ENCODE assay signal across 23 mouse cellular contexts in the genomic region with DNA sequence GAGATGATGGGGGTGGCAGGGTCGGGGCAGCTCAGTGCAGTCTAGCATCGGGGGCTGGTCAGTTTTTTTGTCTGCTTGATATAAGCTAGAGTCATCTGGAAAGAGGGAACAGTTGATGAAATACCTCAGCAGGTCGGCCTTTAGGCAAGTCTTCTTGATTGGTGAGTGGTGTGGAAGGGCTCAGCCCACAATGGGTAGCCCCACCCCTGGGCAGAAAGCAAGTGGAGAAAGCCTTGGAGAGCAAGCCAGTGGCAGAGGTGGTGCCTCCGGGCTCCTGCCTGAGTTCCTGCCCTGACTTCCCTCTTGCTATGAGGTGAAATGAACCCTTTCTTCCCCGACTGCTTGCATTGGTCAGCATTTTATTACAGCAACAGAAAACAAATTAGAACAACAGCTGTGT. TPM values are rescaled to one million over a fixed set of nuclear protein-coding genes. Genes with fewer than 3 reads are reported as not detected.
A peak's percentile ranks its signal among the peaks of the same experiment; 100 is the strongest.
DNase-seq lines count a peak whose midpoint lies in the region; ATAC-seq lines count a peak whose summit lies in the region.
"Had no signal": no experiment of that assay in that cellular context is flagged by ENCODE, and none has a peak within 500 bp of the region (broad histone marks: within the 10 kb centered on the region; RNA-seq: fewer than 3 reads in every experiment).

No protein-coding gene starts in this region.

- H3K27ac ChIP-seq in kidney, embryonic 15.5 days = peak overlapping the region; percentile 91
- H3K27ac ChIP-seq in midbrain, embryonic 13.5 days = no peak overlapping the region; the same call in 1 of the 2 replicates
- H3K27ac ChIP-seq in midbrain, embryonic 11.5 days (ENCODE audit: low read depth, low read length) = no peak overlapping the region
- H3K27ac ChIP-seq in hindbrain, embryonic 13.5 days = peak overlapping the region; percentile 81
- no peak overlapping the region; the same call in 1 of the 2 replicates for H3K27ac ChIP-seq in midbrain, embryonic 14.5 days (replicated peaks; ENCODE audit: low read depth, low read length)
- H3K27ac ChIP-seq: intestine, embryonic 15.5 days; liver, embryonic 12.5 days; lung, embryonic 15.5 days had no signal

- H3K4me2 ChIP-seq in kidney, embryonic 15.5 days = peak overlapping the region; percentile 29
- H3K4me2 ChIP-seq in midbrain, embryonic 13.5 days (replicated peaks) = no peak overlapping the region
- H3K4me2 ChIP-seq in midbrain, embryonic 11.5 days = no peak overlapping the region
- H3K4me2 ChIP-seq in hindbrain, embryonic 13.5 days = no peak overlapping the region
- no peak overlapping the region for H3K4me2 ChIP-seq in midbrain, embryonic 14.5 days (ENCODE audit: low read length)
- H3K4me2 ChIP-seq: intestine, embryonic 15.5 days; liver, embryonic 12.5 days; lung, embryonic 15.5 days had no signal

- H3K4me3 ChIP-seq in kidney, embryonic 15.5 days (replicated peaks) = no peak overlapping the region
- no peak overlapping the region for H3K4me3 ChIP-seq in midbrain, embryonic 13.5 days (replicated peaks)
- no peak overlapping the region for H3K4me3 ChIP-seq in midbrain, embryonic 11.5 days (ENCODE audit: low read depth, low read length)
- no peak overlapping the region for H3K4me3 ChIP-seq in hindbrain, embryonic 13.5 days
- H3K4me3 ChIP-seq in midbrain, embryonic 14.5 days (replicated peaks; ENCODE audit: low read depth, low read length) = no peak overlapping the region
- H3K4me3 ChIP-seq: erythroblast, embryonic 14.5 days; intestine, embryonic 15.5 days; liver, embryonic 12.5 days; lung, embryonic 15.5 days; myocyte had no signal

- peaks cover 62% of the 10 kb centered on the region for H3K4me1 ChIP-seq in kidney, embryonic 15.5 days
- H3K4me1 ChIP-seq in midbrain, embryonic 13.5 days (replicated peaks) = peaks cover 56% of the 10 kb centered on the region
- H3K4me1 ChIP-seq in midbrain, embryonic 11.5 days (ENCODE audit: control insufficient read depth, insufficient read depth, low read length) = peaks cover 46% of the 10 kb centered on the region
- H3K4me1 ChIP-seq in hindbrain, embryonic 13.5 days (replicated peaks) = peaks cover 58% of the 10 kb centered on the region
- peaks cover 42% of the 10 kb centered on the region for H3K4me1 ChIP-seq in midbrain, embryonic 14.5 days (ENCODE audit: control insufficient read depth, insufficient read depth, low read length)
- H3K4me1 ChIP-seq: liver, embryonic 12.5 days had no signal

- no peak overlapping the region for H3K9ac ChIP-seq in kidney, embryonic 15.5 days
- no peak overlapping the region for H3K9ac ChIP-seq in midbrain, embryonic 13.5 days (replicated peaks)
- no peak overlapping the region for H3K9ac ChIP-seq in midbrain, embryonic 11.5 days (ENCODE audit: low read length)
- no peak overlapping the region for H3K9ac ChIP-seq in hindbrain, embryonic 13.5 days
- H3K9ac ChIP-seq in midbrain, embryonic 14.5 days (replicated peaks; ENCODE audit: low read length) = peak overlapping the region; percentile 4; the same call in 1 of the 2 replicates
- H3K9ac ChIP-seq: intestine, embryonic 15.5 days; liver, embryonic 12.5 days; lung, embryonic 15.5 days had no signal

- H3K9me3 ChIP-seq in kidney, embryonic 15.5 days (replicated peaks) = no peaks in the 10 kb centered on the region
- no peaks in the 10 kb centered on the region for H3K9me3 ChIP-seq in midbrain, embryonic 13.5 days
- H3K9me3 ChIP-seq in midbrain, embryonic 11.5 days (ENCODE audit: control insufficient read depth, low read length) = no peaks in the 10 kb centered on the region
- H3K9me3 ChIP-seq in hindbrain, embryonic 13.5 days = no peaks in the 10 kb centered on the region
- H3K9me3 ChIP-seq in midbrain, embryonic 14.5 days (ENCODE audit: control insufficient read depth, low read length) = no peaks in the 10 kb centered on the region
- H3K9me3 ChIP-seq: intestine, embryonic 15.5 days; liver, embryonic 12.5 days; lung, embryonic 15.5 days had no signal

- H3K36me3 ChIP-seq in kidney, embryonic 15.5 days = peaks cover 16% of the 10 kb centered on the region; the same call in 1 of the 2 replicates
- H3K36me3 ChIP-seq in midbrain, embryonic 13.5 days = peaks cover 14% of the 10 kb centered on the region
- no peaks in the 10 kb centered on the region for H3K36me3 ChIP-seq in midbrain, embryonic 11.5 days (ENCODE audit: control insufficient read depth, insufficient read depth, low read length)
- peaks cover 18% of the 10 kb centered on the region for H3K36me3 ChIP-seq in hindbrain, embryonic 13.5 days
- 0 out of 2 replicates have a peak, but pooled peaks cover 9% of the 10 kb centered on the region for H3K36me3 ChIP-seq in midbrain, embryonic 14.5 days (ENCODE audit: control insufficient read depth, insufficient read depth, low read length)
- H3K36me3 ChIP-seq: intestine, embryonic 15.5 days; liver, embryonic 12.5 days; lung, embryonic 15.5 days had no signal

- H3K27me3 ChIP-seq in kidney, embryonic 15.5 days = no peaks in the 10 kb centered on the region
- no peaks in the 10 kb centered on the region for H3K27me3 ChIP-seq in midbrain, embryonic 13.5 days
- no peaks in the 10 kb centered on the region for H3K27me3 ChIP-seq in midbrain, embryonic 11.5 days (ENCODE audit: control insufficient read depth, insufficient read depth, low read length)
- no peaks in the 10 kb centered on the region for H3K27me3 ChIP-seq in hindbrain, embryonic 13.5 days
- H3K27me3 ChIP-seq in midbrain, embryonic 14.5 days (ENCODE audit: control insufficient read depth, insufficient read depth, low read length) = no peaks in the 10 kb centered on the region
- H3K27me3 ChIP-seq: intestine, embryonic 15.5 days; liver, embryonic 12.5 days; lung, embryonic 15.5 days had no signal

- no peak for DNase-seq in kidney, adult 11 months
- no peak for DNase-seq in midbrain, embryonic 11.5 days (ENCODE audit: low spot score, missing footprints)
- DNase-seq in midbrain, embryonic 14.5 days = no peak
- no peak for DNase-seq in gastrocnemius, postnatal 14 days
- no peak for DNase-seq in frontal cortex, postnatal 10 days (ENCODE audit: low spot score in 2 of 2)
- DNase-seq: adrenal gland, postnatal 10 days; cerebellum, adult 8-10 months; embryo, embryonic 11 days; heart, adult 18-20 months; heart, postnatal 10 days; layer of hippocampus, adult 9-11 months; right cerebral cortex, postnatal 14 days; thymus, postnatal 4 days had no signal

- 31% methylated on average over 5 of the region's 5 CpGs for WGBS in kidney, embryonic 15.5 days
- WGBS in midbrain, embryonic 13.5 days = 38% methylated on average over 5 of the region's 5 CpGs
- WGBS in midbrain, embryonic 11.5 days = 36% methylated on average over 5 of the region's 5 CpGs
- WGBS in hindbrain, embryonic 13.5 days = 47% methylated on average over 5 of the region's 5 CpGs
- 29% methylated on average over 5 of the region's 5 CpGs for WGBS in midbrain, embryonic 14.5 days

- intact Hi-C loops in gastrocnemius, postnatal 14 days (cut with DNase I; ENCODE audit: low total_unique reads) = no loop called here

- ATAC-seq in kidney, embryonic 15.5 days (replicated peaks; ENCODE audit: low FRiP score) = peak; percentile 50
- ATAC-seq in midbrain, embryonic 13.5 days = 0 out of 2 replicates have a peak, but pooled peaks have one; percentile 1
- no peak for ATAC-seq in midbrain, embryonic 11.5 days (ENCODE audit: low FRiP score)
- no peak for ATAC-seq in hindbrain, embryonic 13.5 days (ENCODE audit: low FRiP score)
- ATAC-seq in midbrain, embryonic 14.5 days (ENCODE audit: low FRiP score, low TSS enrichment) = no peak
- ATAC-seq: CD4-positive, CD25-positive, alpha-beta regulatory T cell, adult 4 months; intestine, embryonic 15.5 days; liver, embryonic 12.5 days had no signal

RNA-seq across cellular contexts. Expression of a gene that starts 23.0 kb away (rescaled TPM):
- 42.0 and 43.2 TPM in 2 replicates for polyA plus RNA-seq in kidney, embryonic 15.5 days (2015; fragmentation: Nextera tagmentation; extraction: Ambion mirVana)
- 116 and 120 TPM in 2 replicates for polyA plus RNA-seq in midbrain, embryonic 13.5 days (2015; fragmentation: Nextera tagmentation; extraction: Ambion mirVana)
- 64.3 and 67.4 TPM in 2 replicates for polyA plus RNA-seq in midbrain, embryonic 11.5 days (2014; fragmentation: Nextera tagmentation; extraction: Ambion mirVana)
- polyA plus RNA-seq in hindbrain, embryonic 13.5 days (2015; fragmentation: Nextera tagmentation; extraction: Ambion mirVana) = 144 and 150 TPM in 2 replicates
- 167 and 185 TPM in 2 replicates for polyA plus RNA-seq in midbrain, embryonic 14.5 days (2014; fragmentation: Nextera tagmentation; extraction: Ambion mirVana)
- 10 to 100 TPM in 1 of 2 experiments, 1 to 10 TPM in 1; 6.1 to 12.0 TPM for total RNA-seq in gastrocnemius, postnatal 14 days (2021)
- polyA plus RNA-seq: erythroblast, embryonic 14.5 days had no signal

RNA-seq across cellular contexts. Expression of a gene that starts 45.6 kb away (rescaled TPM):
- polyA plus RNA-seq in kidney, embryonic 15.5 days (2015; fragmentation: Nextera tagmentation; extraction: Ambion mirVana) = 0.22 and 0.33 TPM in 2 replicates
- 0.05 and 0.15 TPM in 2 replicates for polyA plus RNA-seq in midbrain, embryonic 13.5 days (2015; fragmentation: Nextera tagmentation; extraction: Ambion mirVana)
- polyA plus RNA-seq in midbrain, embryonic 11.5 days (2014; fragmentation: Nextera tagmentation; extraction: Ambion mirVana) = 0.10 TPM in 1 of 2 replicates, not detected in the other
- 0.12 and 0.19 TPM in 2 replicates for polyA plus RNA-seq in hindbrain, embryonic 13.5 days (2015; fragmentation: Nextera tagmentation; extraction: Ambion mirVana)
- polyA plus RNA-seq in midbrain, embryonic 14.5 days (2014; fragmentation: Nextera tagmentation; extraction: Ambion mirVana) = 0.08 and 0.22 TPM in 2 replicates
- 10 to 100 TPM; 44.0 to 45.2 TPM for total RNA-seq in gastrocnemius, postnatal 14 days (2021)
- total RNA-seq: MEL had no signal
- polyA plus RNA-seq: erythroblast, embryonic 14.5 days had no signal

Comparison
In these comparisons a context has a peak if more than half of its experiments do, and no peak if none do; other contexts are left out.
1. ATAC-seq: peak in kidney, embryonic 15.5 days (single experiment) and midbrain, embryonic 13.5 days (single experiment); none in midbrain, embryonic 11.5 days (single experiment), hindbrain, embryonic 13.5 days (single experiment) and midbrain, embryonic 14.5 days (single experiment).
2. H3K27ac ChIP-seq: peak in kidney, embryonic 15.5 days (single experiment) and hindbrain, embryonic 13.5 days (single experiment); none in midbrain, embryonic 13.5 days (single experiment), midbrain, embryonic 11.5 days (single experiment) and midbrain, embryonic 14.5 days (single experiment).